Mouse (Mus musculus) bone marrow, adult 2 months (tissue): ENCODE results near the gene Nnat.

Experiments used
- CTCF ChIP-seq: fragments of 200-500 bp; IDR thresholded peaks from 2 replicates; pipeline ENCODE4 v1.5.1; 2011; ENCODE audit warnings: low read length, control low read depth; ENCODE audit not compliant: control insufficient read depth, insufficient read depth
- POLR2A ChIP-seq: fragments of 200-500 bp; IDR thresholded peaks from 2 replicates; pipeline ENCODE4 v1.6.1; 2011; ENCODE audit warnings: low read depth, mild to moderate bottlenecking, control low read depth, low read length, borderline replicate concordance; ENCODE audit not compliant: control insufficient read depth

- TF ChIP-seq CTCF (no peak), POLR2A (no peak)
Measured at GRCm38 (mm10) chr2:157571224-157571832, 11.4 kb downstream of the Nnat start, which contains the start of gene Blcap.
